Mouse (Mus musculus): ENCODE measurements around the gene Aebp1.

Aebp1 gene

DNA sequence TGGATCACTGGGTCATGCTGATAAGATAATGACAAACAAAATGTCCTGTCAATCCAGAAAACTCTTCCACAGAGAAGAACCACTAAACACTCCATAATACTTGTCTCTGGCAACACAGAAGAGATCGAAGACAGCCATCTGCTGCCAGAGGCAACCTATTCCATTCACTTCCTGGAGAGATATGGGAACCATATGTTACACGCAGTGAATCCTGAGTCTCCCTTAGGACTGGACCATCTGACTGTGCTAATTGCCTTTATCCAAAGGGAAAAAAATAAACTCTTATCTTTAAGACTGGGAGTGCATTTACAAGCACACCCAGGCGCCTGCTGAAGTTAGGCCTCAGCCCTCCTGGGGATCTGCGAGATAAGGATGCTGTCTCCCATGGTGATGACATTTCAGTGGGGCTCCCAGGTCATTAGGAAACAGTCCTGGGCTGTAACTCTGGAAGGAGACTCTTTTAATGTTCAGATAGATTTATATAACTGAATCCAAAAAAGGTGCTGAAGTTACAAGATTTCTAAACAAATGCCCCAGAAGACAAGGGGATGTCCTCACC, 31.1 kb downstream of the Aebp1 start:
- peak in 1 of 2 experiments; percentile 33 for DNase-seq (ENCODE audit: inconsistent age in 2 of 2, low spot score in 1 of 2)

DNA sequence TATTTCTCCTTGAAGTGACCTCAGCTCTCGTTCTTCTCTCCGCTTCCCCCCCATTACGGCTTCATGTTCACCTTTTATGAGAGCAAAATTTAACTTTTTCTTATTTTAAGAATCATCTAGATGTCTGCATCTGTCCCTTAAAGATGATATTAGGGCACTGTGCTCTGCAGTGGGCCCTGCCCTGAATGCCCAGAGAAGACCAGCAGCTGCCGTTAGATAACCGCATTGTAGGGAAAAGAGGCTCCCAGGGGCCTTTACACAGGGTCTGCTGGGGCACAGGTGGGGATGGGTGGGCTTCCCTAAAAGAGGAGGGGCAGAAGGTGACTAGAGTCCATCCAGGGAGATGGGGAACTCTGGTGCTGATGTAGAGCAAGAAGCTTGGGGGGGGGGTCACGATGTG, 32.1 kb downstream of the Aebp1 start:
- DNase-seq (ENCODE audit: inconsistent age in 2 of 2, low spot score in 1 of 2): peak in 1 of 2 experiments; percentile 16

DNA sequence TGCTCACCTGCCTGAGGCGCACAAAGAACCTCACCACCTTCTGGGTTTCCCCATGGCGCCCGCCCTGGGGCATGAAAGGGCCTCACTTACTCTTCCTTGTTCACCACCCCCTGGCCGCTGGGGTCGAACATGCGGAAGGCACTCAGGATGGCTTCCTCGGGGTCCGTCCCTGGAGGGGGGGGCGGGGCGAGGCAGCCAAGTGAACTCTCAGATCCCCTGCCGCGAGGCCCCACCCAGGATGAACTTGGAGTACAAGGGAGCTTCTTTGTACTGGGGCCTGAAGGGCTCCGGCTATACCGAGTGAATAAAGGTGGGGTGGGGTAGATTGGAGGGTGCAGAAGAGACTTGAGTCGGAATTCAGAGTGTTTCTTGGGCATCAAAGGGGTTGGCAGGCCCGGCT, 35.5 kb downstream of the Aebp1 start:
- no peak for DNase-seq (ENCODE audit: inconsistent age in 2 of 2, low spot score in 1 of 2)

DNA sequence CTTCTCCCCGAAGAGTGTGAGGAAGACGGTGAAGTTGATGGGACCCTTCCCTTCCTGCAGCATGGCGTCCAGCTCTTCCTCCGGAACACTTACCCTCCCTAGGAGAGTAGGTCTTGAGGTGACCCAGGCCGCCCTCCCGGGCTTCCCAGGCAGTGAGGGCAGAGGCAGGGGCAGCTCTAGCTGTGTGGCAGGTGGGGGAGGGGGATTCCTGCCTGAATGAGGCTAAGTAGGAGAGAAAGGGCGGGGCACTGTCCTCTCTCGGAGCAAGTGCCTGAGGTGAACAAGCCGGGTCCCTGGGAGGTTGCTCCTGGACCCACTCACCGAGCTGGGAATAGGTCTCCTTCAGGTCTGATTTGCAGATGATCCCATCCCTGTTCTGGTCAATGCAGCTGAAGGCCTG, 36.1 kb downstream of the Aebp1 start:
- DNase-seq (ENCODE audit: inconsistent age in 2 of 2, low spot score in 1 of 2): no peak

DNA sequence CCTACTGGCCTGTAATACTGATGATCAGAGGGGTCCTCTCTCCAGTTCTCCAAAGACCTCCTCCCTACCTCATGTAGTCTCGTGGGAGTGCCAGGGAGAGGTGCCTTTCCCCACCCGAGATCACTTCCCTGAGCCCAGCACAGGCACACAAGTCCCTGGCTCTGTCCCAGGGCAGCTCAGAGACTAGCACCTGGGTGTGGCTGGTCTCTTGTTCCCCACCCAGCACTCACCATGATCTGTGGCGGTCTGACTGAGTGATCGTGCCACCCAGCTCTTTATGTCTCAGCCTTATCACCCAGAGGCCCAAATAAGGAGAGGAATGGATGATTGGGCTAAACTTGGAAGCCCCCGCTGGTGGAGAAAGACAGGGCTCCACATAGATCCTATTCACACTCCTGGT, 36.8 kb downstream of the Aebp1 start, which contains the start of gene Myl7:
Myl7 (minus strand) TSS at position 252 of the 400 bp plus-strand sequence.
- no peak for DNase-seq (ENCODE audit: inconsistent age in 2 of 2, low spot score in 1 of 2)

DNA sequence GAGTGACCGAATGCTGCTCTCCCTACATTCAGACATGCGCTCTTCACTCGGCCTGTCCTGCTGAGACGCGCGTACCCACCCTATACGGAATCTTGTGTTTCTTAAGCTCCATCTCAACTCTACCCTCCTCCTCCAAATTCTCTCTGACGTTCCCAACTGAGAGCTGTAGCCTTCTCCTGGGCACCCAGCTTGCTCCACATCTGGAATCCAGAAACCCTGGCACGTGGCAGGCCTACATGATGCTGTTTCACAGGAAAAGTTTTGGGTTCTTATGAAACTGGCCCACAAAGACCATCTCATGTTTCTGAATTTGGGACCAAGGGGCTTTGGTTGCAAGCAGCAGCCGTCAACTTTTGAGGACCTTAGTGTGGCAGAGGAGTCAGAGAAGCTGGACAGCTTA, 37.5 kb downstream of the Aebp1 start:
- DNase-seq (ENCODE audit: inconsistent age in 2 of 2, low spot score in 1 of 2): no peak

DNA sequence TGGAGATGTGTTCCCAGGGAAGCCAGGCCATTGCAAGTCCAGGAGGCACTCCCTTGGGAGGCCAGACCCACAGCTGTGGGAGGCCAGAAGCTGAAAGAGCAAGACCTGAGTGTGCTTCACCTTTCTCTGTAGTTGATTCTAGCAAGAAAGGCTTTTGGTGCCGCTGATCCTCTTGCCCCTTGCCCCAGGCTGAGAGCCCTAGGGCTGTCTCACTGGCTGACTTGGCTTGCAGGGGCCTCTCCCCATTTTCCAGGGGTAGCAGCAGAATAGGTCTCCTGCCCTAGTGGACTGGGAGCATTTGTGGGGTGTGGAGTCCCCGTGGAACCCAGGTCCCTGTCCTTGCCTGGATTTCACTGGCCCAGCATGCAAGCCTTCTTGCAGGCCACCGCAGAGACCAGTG, 39.6 kb downstream of the Aebp1 start:
- no peak for DNase-seq (ENCODE audit: inconsistent age in 2 of 2, low spot score in 1 of 2)

DNA sequence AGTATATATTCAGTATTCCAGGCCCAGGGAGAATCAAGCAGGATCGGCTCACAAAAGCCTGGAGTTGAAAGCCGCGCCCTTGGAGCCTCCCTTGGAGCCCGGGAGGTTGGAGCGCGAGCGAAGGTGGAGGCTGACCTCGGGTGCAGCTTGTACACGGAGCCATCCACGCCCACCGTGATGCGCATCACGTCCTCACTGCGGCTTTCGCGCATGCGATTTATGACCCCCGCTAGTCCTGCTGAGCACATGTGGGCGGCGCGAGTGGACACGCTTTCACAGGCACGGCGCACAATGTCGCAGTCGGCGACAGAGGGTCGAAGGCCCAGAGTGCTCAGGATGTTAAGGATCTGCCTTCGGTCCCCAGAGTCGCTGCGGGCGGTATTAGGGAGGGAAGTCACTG, 40.2 kb downstream of the Aebp1 start:
- DNase-seq (ENCODE audit: inconsistent age in 2 of 2, low spot score in 1 of 2): peak; percentile 39 to 66

DNA sequence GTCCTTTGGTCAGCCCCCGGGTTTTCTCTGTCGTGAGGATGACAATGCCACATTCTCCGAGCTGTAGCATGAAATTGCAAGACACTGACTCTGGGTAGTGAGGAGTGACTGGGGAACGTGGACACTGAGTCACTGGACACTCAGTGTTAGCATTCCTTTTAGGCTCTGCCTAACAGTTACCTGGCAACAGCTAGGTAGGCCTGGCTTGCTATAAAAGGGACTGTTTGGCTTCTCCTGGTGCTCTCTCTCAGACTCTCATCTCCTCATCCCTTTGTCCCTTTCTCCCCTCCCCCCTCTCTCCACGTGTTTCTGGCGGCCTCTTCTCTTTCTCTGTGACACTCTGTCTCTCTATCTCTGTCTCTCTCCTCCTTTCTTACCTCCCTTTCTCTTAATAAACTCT, 40.6 kb downstream of the Aebp1 start:
- no peak for DNase-seq (ENCODE audit: inconsistent age in 2 of 2, low spot score in 1 of 2)

DNA sequence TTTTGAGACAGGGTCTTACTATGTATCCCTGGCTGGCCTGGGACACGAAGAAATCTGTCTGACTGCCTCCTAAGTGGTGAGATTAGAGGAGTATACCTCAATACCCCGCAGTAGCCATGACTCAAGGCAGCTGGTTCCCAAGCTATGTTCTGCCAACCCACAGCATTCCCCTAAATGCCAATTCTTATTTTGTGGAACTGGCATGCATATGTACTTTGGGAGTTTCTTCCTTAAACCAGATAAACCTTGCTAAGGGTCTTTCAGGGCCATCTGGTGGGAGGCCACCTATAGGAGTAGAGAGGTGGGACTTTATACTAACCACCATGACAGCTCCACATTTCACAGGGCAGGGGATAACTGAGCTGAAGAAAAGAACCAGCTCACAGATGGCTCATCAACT, 42.1 kb downstream of the Aebp1 start:
- no peak for DNase-seq (ENCODE audit: inconsistent age in 2 of 2, low spot score in 1 of 2)

DNA sequence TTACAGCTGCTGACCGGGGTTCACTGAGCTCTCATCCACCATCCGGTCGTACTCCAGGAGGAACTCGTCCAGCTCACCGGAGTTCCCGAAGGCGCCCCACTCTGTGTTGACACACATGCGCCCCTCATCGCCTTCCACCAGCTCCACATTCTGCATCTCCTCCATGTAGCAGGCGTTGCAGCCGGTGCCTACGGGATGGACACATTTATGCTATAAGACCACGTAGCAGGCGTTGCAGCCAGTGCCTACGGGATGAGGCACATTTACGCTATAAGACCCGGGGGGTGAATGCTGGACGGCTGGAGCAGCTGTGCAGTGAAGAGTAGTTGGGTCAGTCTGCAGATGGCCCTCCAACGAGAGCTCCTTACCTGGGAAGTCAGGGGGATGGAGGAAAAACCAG, 42.6 kb downstream of the Aebp1 start:
- no peak for DNase-seq (ENCODE audit: inconsistent age in 2 of 2, low spot score in 1 of 2)

DNA sequence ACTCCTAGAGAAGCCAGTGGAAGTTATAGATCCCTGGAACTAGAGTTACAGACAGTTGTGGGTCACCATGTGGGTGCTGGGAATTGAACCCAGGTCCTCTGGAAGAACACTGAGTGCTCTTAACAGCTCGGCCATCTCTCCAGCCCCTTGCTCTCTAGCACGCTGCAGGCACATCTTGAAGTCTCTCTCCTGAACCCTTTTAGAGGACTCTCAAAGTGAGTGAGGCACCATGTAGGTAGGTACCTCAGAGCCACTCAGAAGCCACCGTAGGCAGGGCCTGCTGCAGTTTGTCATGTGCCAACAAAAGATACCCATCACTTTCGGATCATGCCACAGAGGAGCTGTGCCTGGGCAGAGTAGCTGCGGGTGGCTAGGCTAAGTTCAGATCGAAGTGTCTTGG, 43.1 kb downstream of the Aebp1 start:
- no peak for DNase-seq (ENCODE audit: inconsistent age in 2 of 2, low spot score in 1 of 2)

DNA sequence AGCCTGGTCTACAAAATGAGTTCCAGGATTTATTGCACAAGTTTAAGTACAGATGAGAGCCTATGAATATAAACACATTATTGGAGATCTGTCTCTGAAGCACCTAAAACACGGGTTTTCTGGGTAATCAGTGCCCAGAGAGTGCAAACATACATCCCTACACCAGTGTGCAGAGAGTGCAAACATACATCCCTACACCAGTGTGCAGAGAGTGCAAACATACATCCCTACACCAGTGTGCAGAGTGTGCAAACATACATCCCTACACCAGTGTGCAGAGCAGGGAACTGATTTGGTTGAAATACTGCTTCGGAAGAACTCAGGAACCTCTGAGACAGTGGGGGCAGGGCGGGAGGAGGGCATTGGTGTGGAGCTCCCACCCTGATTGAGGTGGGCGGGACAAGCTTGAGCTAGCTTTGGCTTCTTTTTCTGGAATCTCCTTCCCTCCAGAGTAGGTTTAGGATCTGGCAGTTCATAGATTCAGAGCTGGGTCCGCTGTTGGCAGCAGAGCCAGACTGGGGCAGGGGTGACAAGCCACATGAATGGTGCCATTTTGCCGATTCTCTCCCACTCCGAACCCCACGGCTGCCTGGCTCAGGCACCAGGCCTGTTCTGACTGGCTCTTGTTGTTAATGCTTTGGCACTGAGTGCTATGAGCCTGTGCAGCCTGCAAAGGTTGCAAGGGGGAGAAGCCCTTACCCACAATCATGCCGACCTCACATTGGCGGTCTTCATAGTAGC, 44.2 kb downstream of the Aebp1 start:
- DNase-seq (ENCODE audit: inconsistent age in 2 of 2, low spot score in 1 of 2): no peak

DNA sequence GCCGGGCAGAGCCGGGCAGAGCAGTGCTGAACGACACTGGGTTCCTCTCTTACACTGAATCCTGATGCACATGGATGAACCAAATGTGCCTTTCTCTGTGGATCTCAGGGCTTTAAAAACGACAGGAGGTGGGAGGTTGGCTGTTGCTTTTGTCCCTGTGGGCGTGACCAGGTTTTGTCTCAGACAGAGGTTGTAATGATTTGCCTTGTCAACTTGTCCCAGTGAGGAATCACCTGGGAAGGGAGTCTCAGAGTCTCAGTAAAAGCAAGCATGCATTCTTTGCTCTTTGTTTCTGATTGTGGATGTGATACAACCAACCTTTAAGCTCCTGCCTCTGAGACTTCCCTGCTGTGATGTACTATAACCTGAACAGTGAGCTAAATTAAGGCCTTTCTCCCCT, 45.3 kb downstream of the Aebp1 start:
- DNase-seq (ENCODE audit: inconsistent age in 2 of 2, low spot score in 1 of 2): no peak

DNA sequence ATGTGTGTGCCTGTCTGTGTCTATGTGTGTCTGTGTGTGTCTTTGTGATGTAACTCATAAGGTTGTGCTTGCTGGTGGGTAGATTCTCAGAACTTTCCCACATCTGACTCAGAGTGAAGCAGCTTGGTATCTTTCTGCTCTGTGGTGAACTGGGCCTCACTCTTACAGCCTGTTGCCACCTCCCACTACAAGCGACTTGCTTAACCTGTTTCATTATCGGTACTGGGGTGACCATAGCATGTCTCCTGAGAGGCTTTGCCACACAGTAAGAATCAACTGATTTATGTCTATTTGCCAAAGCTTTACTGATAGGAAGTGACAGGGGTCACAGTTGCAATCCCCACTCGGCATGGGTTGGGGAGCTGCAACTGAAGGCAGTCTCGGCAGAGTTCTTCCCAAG, 46.9 kb downstream of the Aebp1 start:
- DNase-seq (ENCODE audit: inconsistent age in 2 of 2, low spot score in 1 of 2): no peak

DNA sequence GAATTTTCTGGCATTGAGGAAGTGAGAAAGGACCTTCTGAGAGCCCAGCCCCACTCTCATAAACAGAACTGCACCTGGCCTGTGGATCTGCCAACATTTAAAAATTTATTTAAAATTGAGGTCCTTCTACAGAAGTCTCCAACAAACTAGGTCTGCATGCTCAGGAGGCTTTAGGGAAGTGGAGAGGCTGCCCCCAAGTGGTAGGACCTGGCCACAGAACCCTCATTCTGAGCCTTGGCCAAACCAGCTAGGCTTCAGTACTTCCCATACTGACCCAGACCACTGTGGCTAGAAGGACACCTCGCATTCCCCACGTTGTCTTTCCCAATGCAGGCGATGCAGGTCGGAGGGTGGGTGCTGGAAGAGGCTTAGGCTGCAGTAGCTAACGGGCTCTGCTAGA, 50.9 kb downstream of the Aebp1 start:
- DNase-seq (ENCODE audit: inconsistent age in 2 of 2, low spot score in 1 of 2): peak; percentile 45 to 82

DNA sequence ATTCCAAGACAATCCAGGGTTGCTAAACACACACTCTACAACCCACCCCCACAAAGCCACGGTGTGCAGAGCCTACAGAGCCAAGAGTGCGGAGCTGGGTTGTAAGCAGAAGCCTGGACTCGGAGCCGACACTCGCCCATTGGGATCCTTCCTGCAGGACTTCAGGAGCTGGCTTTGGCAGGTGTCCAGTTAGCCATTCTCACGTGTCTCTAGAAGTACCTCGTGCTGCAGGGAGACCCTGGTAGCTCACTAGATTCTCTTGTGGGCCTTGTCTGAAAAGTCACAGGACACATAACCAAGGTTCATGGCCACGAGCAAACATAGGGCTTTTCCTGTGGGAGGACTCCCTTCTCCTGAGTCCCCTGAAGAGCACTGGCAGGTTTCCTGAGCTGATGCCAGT, 51.5 kb downstream of the Aebp1 start:
- DNase-seq (ENCODE audit: inconsistent age in 2 of 2, low spot score in 1 of 2): no peak

DNA sequence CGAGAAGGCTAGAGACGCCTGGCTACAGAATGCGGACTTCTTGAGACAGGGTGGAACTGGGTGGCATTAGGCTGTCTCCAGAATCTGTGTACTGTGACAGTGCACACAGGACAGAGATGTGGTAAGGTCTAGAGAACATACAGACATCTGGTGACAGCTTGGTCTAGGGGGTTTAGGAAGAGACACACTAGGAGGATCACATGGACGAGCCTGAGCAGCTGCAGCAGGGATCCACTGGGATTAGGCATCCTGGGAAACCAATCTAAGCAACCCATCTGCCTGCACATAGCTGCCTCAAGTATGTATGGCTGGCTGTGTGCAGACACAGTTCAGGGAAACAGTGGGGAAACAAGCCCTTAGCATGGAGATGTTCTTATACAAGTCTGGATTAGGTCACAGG, 52.2 kb downstream of the Aebp1 start:
- no peak for DNase-seq (ENCODE audit: inconsistent age in 2 of 2, low spot score in 1 of 2)

DNA sequence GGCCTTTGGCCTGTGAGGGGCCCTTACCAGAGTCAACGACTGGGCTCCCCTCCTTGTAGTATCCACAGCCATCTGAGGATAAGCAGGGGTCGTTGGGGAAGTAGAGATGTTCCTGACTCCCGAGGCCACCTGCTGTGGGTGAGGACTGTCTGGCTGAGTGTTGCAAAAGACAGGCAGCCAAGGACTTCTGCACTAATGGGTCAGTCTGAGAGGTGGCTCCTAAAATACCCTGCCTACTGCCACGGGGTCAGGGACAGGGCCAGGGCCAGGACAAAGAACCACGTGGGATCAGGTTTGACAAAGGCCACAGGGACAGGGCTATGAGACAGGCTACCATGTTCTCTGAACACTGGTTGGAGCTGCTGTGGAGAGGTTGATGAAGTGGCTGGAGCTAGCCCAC, 53.2 kb downstream of the Aebp1 start:
- peak in 1 of 2 experiments; percentile 46 for DNase-seq (ENCODE audit: inconsistent age in 2 of 2, low spot score in 1 of 2)

DNA sequence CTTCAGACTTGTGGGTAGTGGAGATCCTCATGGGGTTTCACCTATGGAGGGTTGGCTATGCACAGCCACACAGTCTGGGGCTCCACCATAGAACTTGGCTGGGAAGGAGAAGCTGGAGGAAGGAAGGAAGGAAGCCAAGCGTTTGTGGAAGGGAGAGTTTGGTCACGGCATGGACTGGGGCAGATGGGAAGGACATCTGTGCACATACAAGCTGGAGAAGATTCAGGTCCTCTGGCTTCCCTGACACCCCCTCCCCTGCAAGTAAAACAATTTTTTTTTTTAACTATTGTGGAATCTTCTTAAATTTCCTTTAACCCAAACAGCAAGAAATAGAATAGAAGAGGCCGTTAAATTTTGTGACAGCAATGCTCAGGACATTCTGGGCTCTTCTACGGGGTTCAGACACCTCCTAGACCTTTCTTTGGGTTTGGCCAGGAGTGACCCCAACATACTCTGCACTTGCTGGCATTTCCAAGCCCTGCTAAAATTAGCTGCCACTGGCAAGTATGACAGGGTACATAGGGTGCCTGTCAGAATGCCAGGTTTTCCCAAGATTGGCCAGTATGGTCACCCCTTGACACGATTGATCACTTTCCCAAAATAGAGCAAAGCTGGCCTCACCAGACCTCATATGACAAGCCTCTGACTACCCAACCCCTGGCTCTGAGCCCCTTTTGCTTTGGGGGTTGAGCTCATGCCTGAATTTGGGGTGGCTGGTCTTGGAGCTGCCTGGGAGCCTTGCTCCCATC, 53.9 kb downstream of the Aebp1 start:
- DNase-seq (ENCODE audit: inconsistent age in 2 of 2, low spot score in 1 of 2): peak in 1 of 2 experiments; percentile 42

DNA sequence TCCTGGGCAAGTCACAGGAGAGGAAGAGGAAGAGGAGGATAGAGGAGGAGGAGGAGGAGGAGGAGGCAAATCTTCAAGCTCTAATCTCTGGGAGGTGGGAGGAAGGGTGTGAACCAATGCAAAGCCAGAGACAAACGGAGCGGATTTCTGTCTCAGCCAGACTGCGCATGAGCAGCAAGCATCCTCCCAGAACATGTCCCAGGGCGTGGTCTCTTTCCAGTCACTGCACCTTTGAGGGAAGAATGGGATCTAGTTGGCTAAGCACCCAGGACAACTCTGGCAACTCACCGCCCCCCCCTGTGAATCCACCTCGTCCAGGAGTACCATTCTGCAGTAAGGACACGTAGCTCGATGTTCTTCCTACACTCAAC, 54.4 kb downstream of the Aebp1 start:
- DNase-seq (ENCODE audit: inconsistent age in 2 of 2, low spot score in 1 of 2): no peak

DNA sequence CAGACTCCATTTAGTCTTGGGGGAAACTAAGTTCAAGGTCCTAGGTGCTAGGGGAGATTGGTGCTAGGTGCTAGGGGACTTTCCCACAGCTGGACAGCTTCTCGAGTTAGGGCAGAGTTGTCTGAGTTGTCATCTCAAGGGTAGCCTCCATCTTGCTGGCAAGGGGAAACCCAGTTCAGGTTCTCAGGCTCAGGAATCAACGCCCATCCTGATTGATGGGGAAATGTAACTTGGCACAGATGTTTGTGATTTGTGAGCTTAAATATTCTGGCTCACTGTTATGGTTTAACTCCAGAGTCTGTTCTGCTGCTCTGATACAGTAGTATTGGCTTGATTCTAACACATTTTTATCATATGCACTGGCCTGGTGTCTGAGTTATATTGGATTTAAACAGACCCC, 56.4 kb downstream of the Aebp1 start:
- no peak for DNase-seq (ENCODE audit: inconsistent age in 2 of 2, low spot score in 1 of 2)

All from adrenal gland, adult (tissue).